Mouse (Mus musculus) liver, embryonic 12.5 days (tissue): ENCODE measurements at regions not wholly inside any gene's neighbourhood (a gene's known extent, or its start where the extent isn't known, plus 50 kb on each side); places are given as distances from the start of the nearest gene placed in this dataset.

Experiments used
- ATAC-seq: fragments of 200-750 bp; cut with Nextera tagmentation; 2 replicates; pipeline ENCODE4 v1.8.0; 2017; ENCODE audit warnings: moderate number of reproducible peaks, mild to moderate bottlenecking, moderate library complexity
- H3K27ac ChIP-seq: fragments of 300-500 bp; sonication (generic); 2 replicates; pipeline ENCODE4 v1.5.1; 2016; ENCODE audit warnings: mild to moderate bottlenecking
- H3K27me3 ChIP-seq: fragments of 300-500 bp; sonication (generic); replicated peaks from 2 replicates; pipeline ENCODE4 v1.6.1; 2016; ENCODE audit warnings: mild to moderate bottlenecking, moderate library complexity
- H3K36me3 ChIP-seq: fragments of 300-500 bp; sonication (generic); 2 replicates; pipeline ENCODE4 v1.6.1; 2016; ENCODE audit warnings: mild to moderate bottlenecking, moderate library complexity
- H3K4me1 ChIP-seq: fragments of 300-500 bp; sonication (generic); 2 replicates; pipeline ENCODE4 v1.6.1; 2016
- H3K4me2 ChIP-seq: fragments of 300-500 bp; sonication (generic); 2 replicates; pipeline ENCODE4 v1.6.1; 2016; ENCODE audit warnings: mild to moderate bottlenecking, moderate library complexity
- H3K4me3 ChIP-seq: fragments of 300-500 bp; sonication (generic); 2 replicates; pipeline ENCODE4 v1.5.1; 2016; ENCODE audit warnings: mild to moderate bottlenecking, moderate library complexity
- H3K9ac ChIP-seq: fragments of 300-500 bp; sonication (generic); 2 replicates; pipeline ENCODE4 v1.6.1; 2016; ENCODE audit warnings: mild to moderate bottlenecking, moderate library complexity
- H3K9me3 ChIP-seq: fragments of 300-500 bp; sonication (generic); replicated peaks from 2 replicates; pipeline ENCODE4 v1.6.1; 2016; ENCODE audit warnings: mild to moderate bottlenecking, moderate library complexity
- WGBS: fragments of 180-500 bp; shearing (Covaris S2); methylation state at CpG from one replicate; pipeline ENCODE4 v1.1.7; 2016; ENCODE audit not compliant: insufficient replicate concordance; 5-methylcytosine and 5-hydroxymethylcytosine counted together

DNA sequence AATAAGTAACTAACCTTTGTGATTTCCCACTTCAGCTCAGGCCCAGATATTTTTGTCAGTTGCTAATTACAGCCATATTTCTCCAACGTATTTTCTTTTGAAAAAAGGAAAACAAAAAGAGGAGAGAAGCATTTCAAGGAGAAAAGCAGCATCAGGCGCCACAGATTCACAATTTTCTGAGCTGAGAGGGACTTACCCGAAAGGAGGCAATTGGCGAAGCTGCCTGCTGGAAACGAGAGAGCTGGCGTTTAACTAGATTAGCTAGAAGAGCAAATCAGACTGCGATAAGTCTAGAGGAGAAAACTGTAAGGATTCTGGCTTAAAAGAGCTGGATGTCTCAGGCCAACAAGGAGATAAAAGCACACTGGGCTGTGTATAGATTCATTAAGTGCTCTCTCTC lies 937.7 kb upstream of the Zeb2 start:
- no peaks in the 10 kb centered on the region for H3K4me1 ChIP-seq
- no peaks in the 10 kb centered on the region for H3K9me3 ChIP-seq
- WGBS = 62% methylated on average over 7 of the region's 7 CpGs
- no peak overlapping the region for H3K4me2 ChIP-seq
- H3K27ac ChIP-seq = no peak overlapping the region
- ATAC-seq = no peak
- H3K27me3 ChIP-seq = no peaks in the 10 kb centered on the region
- H3K4me3 ChIP-seq = no peak overlapping the region
- H3K9ac ChIP-seq = no peak overlapping the region
- H3K36me3 ChIP-seq = no peaks in the 10 kb centered on the region

DNA sequence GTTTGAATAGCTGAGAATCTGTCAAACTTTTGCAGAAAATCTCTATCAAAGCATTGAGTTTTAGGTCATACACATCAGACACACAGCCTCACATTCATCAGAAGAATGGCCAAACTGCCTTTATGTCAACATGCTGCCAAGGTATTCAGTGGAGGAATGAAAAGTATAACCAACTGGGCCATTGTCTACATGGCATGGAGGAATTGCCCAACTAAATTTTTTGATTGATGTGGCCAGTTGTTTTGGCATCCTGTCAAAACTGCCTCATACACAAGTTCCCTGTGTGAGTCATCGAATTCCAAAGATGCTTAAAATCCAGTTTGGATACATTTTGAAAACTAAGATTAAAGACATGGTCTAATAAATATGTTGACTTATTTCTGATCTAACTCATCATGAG lies 904.7 kb upstream of the Zeb2 start:
- H3K9me3 ChIP-seq = no peaks in the 10 kb centered on the region
- no peaks in the 10 kb centered on the region for H3K36me3 ChIP-seq
- 56% methylated on average over 1 of the region's 1 CpGs for WGBS
- ATAC-seq = no peak
- no peaks in the 10 kb centered on the region for H3K27me3 ChIP-seq
- no peak overlapping the region for H3K4me3 ChIP-seq
- no peaks in the 10 kb centered on the region for H3K4me1 ChIP-seq
- no peak overlapping the region for H3K27ac ChIP-seq
- H3K9ac ChIP-seq = no peak overlapping the region
- H3K4me2 ChIP-seq = no peak overlapping the region

DNA sequence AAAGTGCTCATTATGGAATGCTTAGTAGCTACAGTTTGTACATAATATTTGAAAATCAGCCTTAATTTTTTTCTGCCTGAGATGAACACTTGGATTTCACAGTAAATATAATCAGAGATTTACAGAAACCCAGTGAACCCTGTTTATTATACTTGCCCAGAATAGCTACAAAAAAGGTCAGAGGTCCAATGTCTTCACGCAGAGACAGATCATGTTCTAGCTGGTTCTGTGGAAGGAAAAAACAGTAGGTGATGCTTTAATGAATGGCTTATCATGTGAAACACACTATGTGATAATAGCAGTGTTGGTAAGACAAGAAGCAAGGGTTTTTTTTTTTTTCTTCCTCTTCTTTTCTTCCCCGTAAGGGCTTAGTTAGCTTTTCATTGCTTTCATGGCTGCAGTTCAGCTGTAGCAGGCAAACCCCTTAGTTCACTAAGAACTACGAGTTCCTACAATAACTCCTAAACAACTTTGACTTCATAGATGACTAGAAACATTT lies 896.6 kb upstream of the Zeb2 start:
- Histone ChIP-seq H3K9me3 (no peaks in the 10 kb centered on the region), H3K27ac (no peak overlapping the region), H3K4me2 (no peak overlapping the region), H3K36me3 (no peaks in the 10 kb centered on the region), H3K27me3 (no peaks in the 10 kb centered on the region), H3K4me1 (no peaks in the 10 kb centered on the region), H3K4me3 (no peak overlapping the region), H3K9ac (no peak overlapping the region)
- ATAC-seq = no peak
- 64% methylated on average over 3 of the region's 3 CpGs for WGBS

DNA sequence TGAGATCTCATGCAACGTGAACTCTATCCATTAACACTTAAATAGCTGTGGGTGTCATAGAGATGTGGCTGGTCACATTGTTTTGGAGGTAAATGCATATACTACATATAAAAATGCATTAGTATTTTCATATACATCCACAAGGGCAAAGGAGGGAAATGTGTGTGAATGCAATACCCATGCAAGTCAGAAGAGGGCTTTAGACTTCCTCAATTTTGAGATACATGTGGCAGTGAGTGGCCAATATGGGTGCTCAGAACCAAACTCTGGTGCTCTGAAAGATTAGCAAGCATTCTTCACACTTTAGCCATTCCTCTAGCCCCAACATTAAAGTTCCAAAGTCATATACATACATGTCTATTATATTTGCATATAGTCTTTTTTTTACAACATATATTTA lies 895.5 kb upstream of the Zeb2 start:
- Histone ChIP-seq H3K27ac (no peak overlapping the region), H3K4me3 (no peak overlapping the region), H3K36me3 (no peaks in the 10 kb centered on the region), H3K4me1 (no peaks in the 10 kb centered on the region), H3K9me3 (no peaks in the 10 kb centered on the region), H3K27me3 (no peaks in the 10 kb centered on the region), H3K4me2 (no peak overlapping the region), H3K9ac (no peak overlapping the region)
- WGBS = 64% methylated on average over 1 of the region's 1 CpGs
- no peak for ATAC-seq

DNA sequence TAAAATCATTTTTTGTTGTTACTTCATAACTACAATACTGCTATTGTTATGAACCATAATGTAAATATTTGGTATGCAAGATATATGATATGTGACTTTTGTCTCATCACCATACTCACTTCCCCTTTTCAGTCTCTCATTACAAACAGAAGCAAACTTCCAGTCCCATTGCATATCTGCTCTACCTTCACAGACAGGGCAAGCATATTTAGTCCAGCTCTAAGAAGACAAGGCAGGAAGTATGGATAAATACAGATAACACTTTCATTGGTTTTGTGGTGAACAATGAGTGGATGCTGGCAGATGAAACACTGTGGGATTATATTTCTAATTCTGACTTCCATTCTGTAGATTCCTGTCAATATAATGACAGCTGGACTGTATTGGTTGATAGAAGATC lies 858.0 kb upstream of the Zeb2 start:
- Histone ChIP-seq H3K27ac (no peak overlapping the region), H3K4me2 (no peak overlapping the region), H3K4me1 (no peaks in the 10 kb centered on the region), H3K4me3 (no peak overlapping the region), H3K9me3 (no peaks in the 10 kb centered on the region), H3K36me3 (no peaks in the 10 kb centered on the region), H3K27me3 (no peaks in the 10 kb centered on the region), H3K9ac (no peak overlapping the region)
- no peak for ATAC-seq

DNA sequence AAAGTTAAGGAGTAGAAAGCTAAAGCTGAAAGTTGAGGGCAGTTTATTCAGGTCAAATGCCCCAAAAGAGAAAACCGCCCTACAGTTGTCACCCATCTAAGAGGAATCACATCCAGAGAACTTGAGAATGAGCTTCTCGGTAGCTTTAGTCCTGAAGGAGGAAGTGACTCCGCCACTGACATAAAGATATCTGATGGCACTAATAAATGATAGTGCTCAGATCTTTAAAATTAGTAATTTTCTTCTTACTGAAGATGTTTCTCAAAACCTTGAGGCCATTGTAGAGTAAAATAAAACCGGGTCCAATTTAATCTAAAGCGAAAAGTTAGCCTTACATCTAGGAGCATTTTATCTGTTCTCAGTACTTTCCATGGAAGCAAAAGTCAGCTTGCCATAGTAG lies 851.4 kb upstream of the Zeb2 start:
- Histone ChIP-seq H3K9ac (no peak overlapping the region), H3K27ac (no peak overlapping the region), H3K27me3 (no peaks in the 10 kb centered on the region), H3K4me2 (no peak overlapping the region), H3K4me3 (no peak overlapping the region), H3K4me1 (no peaks in the 10 kb centered on the region), H3K36me3 (no peaks in the 10 kb centered on the region), H3K9me3 (no peaks in the 10 kb centered on the region)
- WGBS = 65% methylated on average over 5 of the region's 5 CpGs
- ATAC-seq = no peak

DNA sequence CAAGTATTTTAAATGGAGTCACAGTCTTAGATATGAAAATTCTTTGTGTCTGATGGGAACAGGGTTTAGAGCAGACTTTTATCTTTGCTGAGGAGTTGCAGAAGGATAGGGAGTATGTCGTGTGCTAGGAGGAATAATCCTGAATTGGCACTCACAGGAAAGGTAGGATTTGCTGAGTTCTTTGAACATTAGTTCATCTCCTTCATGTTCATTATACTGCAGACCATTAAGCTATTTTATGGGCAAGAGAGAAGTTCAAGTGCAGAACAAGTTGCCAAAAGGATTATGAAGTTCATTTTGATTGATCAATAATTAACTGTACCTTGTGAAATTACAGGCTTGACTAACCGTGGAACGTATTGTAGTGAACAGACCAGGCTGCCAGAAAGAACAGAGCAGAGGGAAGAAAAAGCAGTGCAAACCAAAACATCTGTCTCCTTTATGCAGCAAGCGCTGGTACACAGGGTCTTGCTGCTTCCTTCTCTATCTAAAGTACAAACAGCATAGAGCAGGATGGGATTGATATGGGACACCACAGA lies 839.7 kb upstream of the Zeb2 start:
- H3K27ac ChIP-seq = no peak overlapping the region
- no peak overlapping the region for H3K4me2 ChIP-seq
- H3K9ac ChIP-seq = no peak overlapping the region
- H3K36me3 ChIP-seq = no peaks in the 10 kb centered on the region
- WGBS = 67% methylated on average over 4 of the region's 4 CpGs
- no peaks in the 10 kb centered on the region for H3K9me3 ChIP-seq
- no peak overlapping the region for H3K4me3 ChIP-seq
- ATAC-seq = no peak
- no peaks in the 10 kb centered on the region for H3K4me1 ChIP-seq
- H3K27me3 ChIP-seq = no peaks in the 10 kb centered on the region

DNA sequence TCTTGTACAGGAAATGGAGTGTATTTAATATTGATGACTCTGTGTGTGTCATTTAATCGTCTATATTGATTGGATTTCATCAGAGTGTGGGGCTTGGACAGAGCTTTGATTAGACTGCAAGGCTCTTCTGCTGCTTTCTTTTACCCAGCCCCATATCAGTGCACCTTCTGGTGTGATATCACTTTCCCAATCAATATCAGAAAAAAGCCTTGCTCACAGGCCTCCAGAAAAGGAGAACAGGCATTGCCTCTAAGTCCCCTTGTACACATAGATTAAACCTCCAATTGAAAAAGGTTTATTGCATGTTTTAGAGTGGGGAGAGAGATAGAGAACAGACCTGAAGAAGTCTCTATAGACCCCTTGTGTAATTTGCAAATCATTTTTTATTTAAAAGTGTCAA lies 831.6 kb upstream of the Zeb2 start:
- Histone ChIP-seq H3K27ac (no peak overlapping the region), H3K4me3 (no peak overlapping the region), H3K9me3 (no peaks in the 10 kb centered on the region), H3K27me3 (no peaks in the 10 kb centered on the region), H3K4me1 (no peaks in the 10 kb centered on the region), H3K4me2 (no peak overlapping the region), H3K9ac (no peak overlapping the region), H3K36me3 (no peaks in the 10 kb centered on the region)
- ATAC-seq = no peak
- WGBS = 65% methylated on average over 1 of the region's 1 CpGs

DNA sequence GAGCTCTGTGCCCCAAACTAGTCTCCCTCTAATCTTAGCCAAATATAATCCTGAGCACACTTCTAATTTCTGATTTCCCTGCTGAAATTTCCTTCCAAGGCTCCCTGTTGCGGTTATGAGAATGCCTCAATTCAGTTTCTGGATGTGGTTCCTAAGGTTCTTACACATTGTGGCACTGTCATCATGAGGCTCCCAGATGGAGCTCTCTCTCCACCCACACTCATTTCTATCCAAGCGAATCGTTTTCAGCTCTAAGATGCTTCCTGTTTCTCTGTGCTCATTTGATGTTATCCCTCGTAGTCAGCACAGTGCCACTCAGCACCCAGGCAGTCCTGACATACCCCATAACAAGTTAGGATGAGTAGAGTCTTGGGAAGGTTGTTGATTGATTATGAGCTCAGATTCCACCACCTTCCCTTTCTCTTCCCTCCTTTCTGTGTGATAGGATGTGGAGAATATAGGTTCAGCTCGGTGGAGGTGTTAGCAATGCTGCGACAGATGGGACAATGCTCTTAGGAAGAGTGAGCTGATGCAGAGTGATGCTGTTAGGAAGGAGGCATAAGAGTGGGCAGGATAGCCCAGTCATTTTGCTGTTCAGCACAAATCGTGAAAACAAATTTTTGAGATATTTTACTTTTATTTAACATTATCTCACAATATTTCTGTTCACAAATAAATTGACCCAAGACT lies 808.7 kb upstream of the Zeb2 start:
- Histone ChIP-seq H3K4me1 (no peaks in the 10 kb centered on the region), H3K27me3 (no peaks in the 10 kb centered on the region), H3K4me2 (no peak overlapping the region), H3K36me3 (no peaks in the 10 kb centered on the region), H3K9ac (no peak overlapping the region), H3K27ac (no peak overlapping the region), H3K4me3 (no peak overlapping the region), H3K9me3 (no peaks in the 10 kb centered on the region)
- WGBS = 60% methylated on average over 7 of the region's 7 CpGs
- ATAC-seq = no peak

DNA sequence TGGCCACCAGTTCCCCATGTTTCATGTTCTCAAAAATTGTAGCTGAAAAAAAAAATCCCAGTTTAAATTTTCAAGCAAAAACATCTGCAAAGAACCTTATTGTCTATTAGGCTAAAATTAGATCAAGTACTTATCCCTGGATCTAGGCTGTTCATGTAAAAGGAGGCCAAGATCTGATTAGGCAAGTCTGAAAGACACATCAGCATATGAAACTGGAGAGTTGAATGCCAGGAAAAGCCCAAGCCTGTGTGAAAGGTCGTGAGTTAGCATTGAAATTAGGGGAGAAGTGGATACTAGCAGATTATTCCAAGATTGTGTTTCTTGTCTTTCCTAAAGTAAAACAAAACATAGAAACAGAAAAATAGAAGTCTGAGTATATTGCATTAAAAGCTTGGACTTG lies 791.7 kb upstream of the Zeb2 start:
- no peaks in the 10 kb centered on the region for H3K4me1 ChIP-seq
- H3K4me2 ChIP-seq = no peak overlapping the region
- WGBS = 30% methylated on average over 1 of the region's 1 CpGs
- no peak overlapping the region for H3K27ac ChIP-seq
- H3K9ac ChIP-seq = no peak overlapping the region
- no peak overlapping the region for H3K4me3 ChIP-seq
- H3K36me3 ChIP-seq = no peaks in the 10 kb centered on the region
- no peaks in the 10 kb centered on the region for H3K9me3 ChIP-seq
- no peaks in the 10 kb centered on the region for H3K27me3 ChIP-seq
- ATAC-seq = no peak

DNA sequence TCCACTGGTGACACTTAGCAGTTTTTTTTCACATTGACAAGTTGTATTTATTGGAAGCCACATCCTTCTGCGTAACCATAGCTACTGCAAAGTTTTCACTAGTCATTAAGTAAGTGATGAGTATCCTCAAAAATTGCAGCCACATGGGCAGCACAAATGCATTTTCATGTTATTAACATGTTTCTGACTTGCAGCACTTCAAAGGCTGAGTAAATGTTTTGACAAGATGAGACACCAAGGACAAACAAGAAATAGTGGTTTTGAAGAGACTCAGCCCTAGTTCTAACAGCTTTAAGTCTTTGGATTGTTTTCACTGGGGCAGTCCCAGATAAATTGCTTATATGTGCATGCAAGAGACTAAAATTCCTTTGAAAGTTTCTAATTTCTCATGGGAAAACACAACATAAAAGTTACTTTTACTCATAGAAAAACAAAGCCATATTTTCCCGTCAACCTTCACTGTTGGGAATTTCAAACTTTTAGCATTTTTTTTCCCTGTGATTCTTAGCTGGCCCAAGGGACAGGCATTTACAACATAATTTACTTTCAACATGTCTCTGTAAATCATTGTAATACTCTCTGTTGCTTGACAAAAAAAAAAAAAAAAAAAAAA lies 787.5 kb upstream of the Zeb2 start:
- Histone ChIP-seq H3K27me3 (no peaks in the 10 kb centered on the region), H3K9ac (no peak overlapping the region), H3K4me1 (no peaks in the 10 kb centered on the region), H3K9me3 (no peaks in the 10 kb centered on the region), H3K27ac (no peak overlapping the region), H3K4me2 (no peak overlapping the region), H3K4me3 (no peak overlapping the region), H3K36me3 (no peaks in the 10 kb centered on the region)
- 80% methylated on average over 2 of the region's 2 CpGs for WGBS
- no peak for ATAC-seq

DNA sequence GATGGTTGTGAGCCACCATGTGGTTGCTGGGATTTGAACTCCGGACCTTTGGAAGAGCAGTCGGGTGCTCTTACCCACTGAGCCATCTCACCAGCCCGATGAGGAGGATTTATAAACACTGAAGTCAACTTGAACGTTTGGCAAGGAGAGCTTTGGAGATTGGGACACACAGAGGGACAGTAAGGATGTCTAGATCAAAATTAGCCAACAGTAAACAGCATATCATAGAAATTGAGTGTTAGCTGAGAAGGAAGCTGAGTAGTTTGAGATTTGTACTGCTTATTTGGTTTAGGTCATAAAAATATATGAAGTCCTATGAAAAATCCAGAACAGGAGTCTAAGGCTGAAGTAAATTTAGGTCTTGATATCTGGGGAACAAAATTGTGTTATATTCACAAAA lies 786.9 kb upstream of the Zeb2 start:
- Histone ChIP-seq H3K27ac (no peak overlapping the region), H3K4me1 (no peaks in the 10 kb centered on the region), H3K9me3 (no peaks in the 10 kb centered on the region), H3K9ac (no peak overlapping the region), H3K4me3 (no peak overlapping the region), H3K27me3 (no peaks in the 10 kb centered on the region), H3K36me3 (no peaks in the 10 kb centered on the region), H3K4me2 (no peak overlapping the region)
- no peak for ATAC-seq
- 49% methylated on average over 4 of the region's 4 CpGs for whole genome bisulfite sequencing

DNA sequence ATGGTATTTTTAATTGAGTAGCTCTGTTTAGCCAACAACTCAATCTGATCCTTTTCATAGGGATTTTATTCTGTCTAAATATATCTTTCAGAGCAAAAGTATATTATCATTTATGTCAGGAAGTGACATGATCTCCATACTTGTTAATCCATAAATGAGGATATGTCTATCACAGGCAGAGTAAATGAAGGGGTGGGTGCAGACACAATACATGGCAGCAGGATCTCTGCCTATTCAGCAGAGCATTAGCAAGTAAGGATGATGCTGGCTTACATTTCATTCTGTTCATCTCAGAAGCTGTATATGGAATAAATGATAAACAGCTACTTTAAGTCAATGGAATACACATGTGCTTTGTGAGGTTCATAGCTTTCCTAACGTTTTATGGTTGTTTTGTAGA lies 786.2 kb upstream of the Zeb2 start:
- no peak overlapping the region for H3K4me2 ChIP-seq
- H3K36me3 ChIP-seq = no peaks in the 10 kb centered on the region
- 49% methylated on average over 1 of the region's 1 CpGs for WGBS
- no peak overlapping the region for H3K27ac ChIP-seq
- ATAC-seq = no peak
- H3K9me3 ChIP-seq = no peaks in the 10 kb centered on the region
- H3K27me3 ChIP-seq = no peaks in the 10 kb centered on the region
- H3K4me1 ChIP-seq = no peaks in the 10 kb centered on the region
- no peak overlapping the region for H3K4me3 ChIP-seq
- no peak overlapping the region for H3K9ac ChIP-seq
